13 mouse cellular contexts compared by ENCODE assay signal in the genomic region with DNA sequence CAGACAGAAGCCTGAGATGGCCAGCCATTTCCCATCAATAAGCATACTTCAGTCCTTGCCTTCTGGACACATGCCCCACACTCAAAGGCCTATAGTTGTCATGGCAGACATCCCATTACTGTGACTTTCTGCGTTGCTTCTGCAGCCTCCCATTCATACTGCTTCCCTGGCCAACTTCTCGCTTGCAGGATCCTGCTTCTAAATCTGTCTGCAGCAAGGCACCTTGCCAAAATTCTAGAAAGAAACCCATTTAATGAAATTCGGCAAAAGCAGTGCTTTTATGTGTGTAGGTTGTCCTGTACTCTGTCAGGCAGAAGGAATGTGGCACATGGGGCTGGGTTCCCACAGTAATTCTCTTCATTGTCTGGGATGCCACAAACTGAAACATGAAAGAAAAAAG. TPM values are rescaled to one million over a fixed set of nuclear protein-coding genes. Genes with fewer than 3 reads are reported as not detected.
A peak's percentile ranks its signal among the peaks of the same experiment; 100 is the strongest.
DNase-seq lines count a peak whose midpoint lies in the region; ATAC-seq lines count a peak whose summit lies in the region.
"Not testable (repeated sequence)": the region's sequence is repeated elsewhere in the genome, so short reads cannot be mapped to it uniquely, and the experiment has no call there.
"Had no signal": no experiment of that assay in that cellular context is flagged by ENCODE, and none has a peak within 500 bp of the region (broad histone marks: within the 10 kb centered on the region; RNA-seq: fewer than 3 reads in every experiment).

No protein-coding gene starts in this region.

- not testable (repeated sequence) for H3K36me3 ChIP-seq in forebrain, embryonic 14.5 days (ENCODE audit: control insufficient read depth, insufficient read depth, low read length); intestine, embryonic 15.5 days; midbrain, embryonic 13.5 days; neural tube, embryonic 13.5 days; stomach, embryonic 16.5 days (ENCODE audit: control insufficient read depth, insufficient read depth, low read length)

- intact Hi-C loops in left cerebral cortex, postnatal 36 days (cut with DNase I) = not testable (repeated sequence)

- not testable (repeated sequence) for DNase-seq in forebrain, embryonic 14.5 days (ENCODE audit: low spot score)
- peak; percentile 25 to 59 for DNase-seq in frontal cortex, postnatal 36 days (ENCODE audit: low spot score in 2 of 2)
- peak; percentile 15 to 57 for DNase-seq in layer of hippocampus, postnatal 14 days (ENCODE audit: low spot score in 2 of 2)
- peak; percentile 19 to 38 for DNase-seq in left cerebral cortex, postnatal 36 days (ENCODE audit: low spot score in 2 of 2)

- not testable (repeated sequence) for H3K4me3 ChIP-seq in forebrain, embryonic 14.5 days (ENCODE audit: low read depth, low read length); intestine, embryonic 15.5 days (replicated peaks); midbrain, embryonic 13.5 days (replicated peaks); neural tube, embryonic 13.5 days; stomach, embryonic 16.5 days (replicated peaks; ENCODE audit: low read length)

- H3K9me3 ChIP-seq in forebrain, embryonic 14.5 days (replicated peaks; ENCODE audit: control insufficient read depth, low read length); intestine, embryonic 15.5 days; midbrain, embryonic 13.5 days; neural tube, embryonic 13.5 days; stomach, embryonic 16.5 days (replicated peaks; ENCODE audit: control insufficient read depth, low read length): not testable (repeated sequence)

- not testable (repeated sequence) for H3K27ac ChIP-seq in forebrain, embryonic 14.5 days (ENCODE audit: low read depth, low read length); intestine, embryonic 15.5 days; midbrain, embryonic 13.5 days; stomach, embryonic 16.5 days (ENCODE audit: low read length)
- H3K27ac ChIP-seq in neural tube, embryonic 13.5 days (replicated peaks) = peak overlapping the region; percentile 65

- H3K27me3 ChIP-seq in forebrain, embryonic 14.5 days (replicated peaks; ENCODE audit: control insufficient read depth, insufficient read depth, low read length); intestine, embryonic 15.5 days (replicated peaks); midbrain, embryonic 13.5 days; neural tube, embryonic 13.5 days; stomach, embryonic 16.5 days (ENCODE audit: control insufficient read depth, insufficient read depth, low read length): not testable (repeated sequence)

- ATAC-seq in forebrain, embryonic 14.5 days = peak; percentile 74
- peak; percentile 19; the same call in 1 of the 2 replicates for ATAC-seq in intestine, embryonic 15.5 days
- ATAC-seq in midbrain, embryonic 13.5 days = peak; percentile 78
- peak; percentile 81 for ATAC-seq in neural tube, embryonic 13.5 days (ENCODE audit: low read depth)
- ATAC-seq in stomach, embryonic 16.5 days (ENCODE audit: insufficient read depth, low FRiP score) = peak; percentile 37; the same call in 1 of the 2 replicates

- not testable (repeated sequence) for H3K4me1 ChIP-seq in forebrain, embryonic 14.5 days (ENCODE audit: control insufficient read depth, insufficient read depth, low read length); intestine, embryonic 15.5 days (replicated peaks); midbrain, embryonic 13.5 days (replicated peaks); neural tube, embryonic 13.5 days (replicated peaks); stomach, embryonic 16.5 days (ENCODE audit: control insufficient read depth, insufficient read depth, low read length)

- 0% methylated on average over 2 of the region's 3 CpGs for WGBS in forebrain, embryonic 14.5 days
- WGBS in intestine, embryonic 15.5 days = 56% methylated on average over 3 of the region's 3 CpGs
- 38% methylated on average over 3 of the region's 3 CpGs for WGBS in midbrain, embryonic 13.5 days
- 45% methylated on average over 3 of the region's 3 CpGs for WGBS in neural tube, embryonic 13.5 days
- 33% methylated on average over 2 of the region's 3 CpGs for WGBS in stomach, embryonic 16.5 days

- H3K9ac ChIP-seq in forebrain, embryonic 14.5 days (ENCODE audit: low read length); intestine, embryonic 15.5 days; midbrain, embryonic 13.5 days (replicated peaks); neural tube, embryonic 13.5 days; stomach, embryonic 16.5 days (ENCODE audit: low read length): not testable (repeated sequence)

- H3K4me2 ChIP-seq in forebrain, embryonic 14.5 days (ENCODE audit: low read length); intestine, embryonic 15.5 days (replicated peaks); midbrain, embryonic 13.5 days (replicated peaks); neural tube, embryonic 13.5 days; stomach, embryonic 16.5 days (ENCODE audit: low read depth, low read length): not testable (repeated sequence)

RNA-seq across cellular contexts. Expression of a gene that starts 6.8 kb away (rescaled TPM):
- 8.1 and 8.7 TPM in 2 replicates for polyA plus RNA-seq in forebrain, embryonic 14.5 days (2014; fragmentation: Nextera tagmentation; extraction: Ambion mirVana)
- polyA plus RNA-seq in intestine, embryonic 15.5 days (2015; fragmentation: Nextera tagmentation; extraction: Ambion mirVana) = 0.40 and 0.82 TPM in 2 replicates
- 1 to 10 TPM; 3.9 to 4.8 TPM for total RNA-seq in layer of hippocampus, postnatal 14 days (2021)
- 1 to 10 TPM; 6.1 to 7.3 TPM for total RNA-seq in left cerebral cortex, postnatal 36 days (2021)
- 9.3 and 9.4 TPM in 2 replicates for polyA plus RNA-seq in midbrain, embryonic 13.5 days (2015; fragmentation: Nextera tagmentation; extraction: Ambion mirVana)
- 13.1 and 13.4 TPM in 2 replicates for polyA plus RNA-seq in neural tube, embryonic 13.5 days (2015; fragmentation: Nextera tagmentation; extraction: Ambion mirVana)
- polyA plus RNA-seq in stomach, embryonic 16.5 days (2015; fragmentation: Nextera tagmentation; extraction: Ambion mirVana) = 0.26 and 0.77 TPM in 2 replicates
- total RNA-seq: gastrocnemius, postnatal 25 days; neutrophil, adult 5-6 weeks had no signal
- polyA plus RNA-seq: adrenal gland, adult 2 months; G1E; liver, embryonic 15.5 days had no signal

Comparison
In these comparisons a context has a peak if more than half of its experiments do, and no peak if none do; other contexts are left out.
1. ATAC-seq: peak in every context shown above with its lines; median percentile 81 in neural tube, embryonic 13.5 days; 78 in midbrain, embryonic 13.5 days; 74 in forebrain, embryonic 14.5 days; 37 in stomach, embryonic 16.5 days; 19 in intestine, embryonic 15.5 days.